Mouse (Mus musculus) liver, postnatal 0 days (tissue): Measurements from ENCODE around the gene Sost.

Experiments
- CTCF ChIP-seq: sonication (generic); IDR thresholded peaks from 2 replicates; pipeline ENCODE4 v1.5.1; 2016; ENCODE audit warnings: antibody characterized with exemption, low read depth
- EP300 ChIP-seq: IDR thresholded peaks from 2 replicates; pipeline ENCODE4 v1.6.1; 2016; ENCODE audit warnings: antibody characterized with exemption, low read depth, mild to moderate bottlenecking

DNA sequence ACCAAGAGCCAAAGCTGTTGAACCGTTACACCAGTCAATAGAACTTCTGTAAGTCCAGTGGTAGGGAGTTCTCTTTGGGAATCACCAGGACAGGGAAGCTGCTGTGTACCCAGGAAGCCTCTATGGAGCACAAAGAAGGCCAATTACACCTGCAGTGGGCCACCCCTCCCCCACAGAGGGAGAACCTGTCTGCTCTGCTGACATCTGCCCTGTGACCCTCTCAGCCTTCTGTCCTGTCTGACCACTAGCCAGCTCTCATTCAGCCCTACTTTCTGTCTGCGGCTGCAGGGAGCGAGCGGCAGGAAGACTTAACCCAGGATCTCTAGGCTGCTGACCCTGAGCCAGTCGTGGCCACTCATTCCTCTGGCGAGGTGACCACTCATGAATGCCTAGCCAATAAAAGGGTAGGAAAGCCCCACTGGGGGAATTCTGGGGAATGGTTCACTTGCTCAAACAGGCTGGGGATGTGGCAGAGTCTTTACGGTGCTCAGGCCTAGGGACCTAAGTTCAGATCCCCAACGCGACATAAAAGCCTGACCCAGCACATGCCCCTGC is 13.9 kb upstream of the Sost start:
- TF ChIP-seq CTCF: no peak
- TF ChIP-seq EP300: no peak
